Mouse (Mus musculus) layer of hippocampus, adult 11-12 months (tissue): ENCODE measurements around the gene H2-Ob.

ENCODE experiments used
- DNase-seq: peaks from one replicate; pipeline ENCODE4 v3.0.0; 2022; ENCODE audit warnings: low spot score

H2-Ob gene

DNA sequence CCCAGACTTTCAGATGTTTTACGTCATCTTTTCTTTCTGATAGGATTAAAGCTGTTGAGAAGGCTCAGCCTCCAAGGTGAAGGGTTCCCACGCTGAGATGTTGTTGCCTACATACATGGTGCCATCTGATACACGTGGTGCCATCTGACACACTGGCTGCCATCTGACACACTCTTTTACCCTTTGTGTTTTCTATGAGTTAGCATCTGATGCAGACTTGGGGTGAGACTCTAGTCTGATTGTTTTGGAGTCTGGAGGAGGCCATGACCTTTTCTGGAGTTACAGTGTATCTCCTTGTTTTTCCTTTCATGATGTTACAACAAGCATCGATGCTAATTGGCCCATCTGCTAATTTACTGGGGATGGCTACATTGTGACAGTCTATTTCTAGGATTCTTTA, 6.0 kb downstream of the H2-Ob start:
- DNase-seq = no peak

DNA sequence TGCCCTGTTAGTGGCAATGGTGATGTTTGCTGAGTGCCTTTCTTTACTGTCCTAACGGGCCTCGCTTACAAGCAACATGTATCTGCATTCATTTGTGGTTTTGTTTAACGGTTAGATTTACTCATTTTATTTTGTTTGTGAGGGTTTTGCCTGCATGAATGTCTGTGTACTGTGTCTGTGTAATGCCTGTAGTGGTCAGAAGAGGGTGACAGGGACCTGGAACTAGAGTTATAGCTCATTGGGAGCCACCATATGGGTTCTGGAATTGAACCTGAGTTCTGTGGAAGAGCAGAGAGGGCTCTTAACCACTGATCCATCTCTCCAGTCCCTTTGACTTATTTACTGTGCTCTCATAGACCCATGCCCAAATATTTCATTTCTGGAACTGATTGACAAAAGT, 8.3 kb downstream of the H2-Ob start:
- no peak for DNase-seq

DNA sequence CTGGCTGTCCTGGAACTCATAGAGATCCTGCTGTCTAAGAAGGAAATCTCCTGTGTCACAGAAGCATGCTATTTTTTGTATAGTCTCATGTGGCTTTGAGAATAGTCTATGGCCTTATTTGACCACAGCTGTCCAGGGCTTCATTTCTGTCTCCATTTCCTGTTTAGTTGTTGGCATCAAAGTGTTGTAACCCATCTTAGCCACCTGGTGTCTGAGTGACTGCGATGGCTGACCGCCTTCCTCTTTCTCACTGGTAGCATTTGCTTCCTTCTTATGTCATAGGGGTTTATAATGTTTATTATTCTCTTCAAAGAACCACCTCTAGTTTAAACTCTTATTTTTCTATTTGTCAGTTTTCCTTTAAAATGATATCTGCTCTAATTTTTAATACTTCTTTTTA, 10.1 kb downstream of the H2-Ob start:
- DNase-seq = no peak

DNA sequence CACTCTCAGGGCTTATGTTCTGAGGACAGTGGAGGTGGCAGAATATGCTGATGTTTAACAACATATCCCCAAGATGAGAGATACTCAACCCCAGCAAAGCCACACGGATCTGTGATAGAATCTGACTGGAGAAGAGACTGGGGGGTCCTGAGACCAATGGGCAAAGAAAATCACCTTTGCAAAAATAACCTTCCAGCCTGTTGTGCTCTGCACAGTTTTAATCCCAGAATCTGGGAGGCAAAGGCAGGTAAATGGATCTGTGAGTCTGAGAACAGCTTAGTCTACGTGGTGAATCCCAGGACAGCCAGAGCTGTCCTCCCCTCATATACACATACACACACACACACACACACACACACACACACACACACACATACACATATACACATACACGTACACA, 10.7 kb downstream of the H2-Ob start:
- no peak for DNase-seq

DNA sequence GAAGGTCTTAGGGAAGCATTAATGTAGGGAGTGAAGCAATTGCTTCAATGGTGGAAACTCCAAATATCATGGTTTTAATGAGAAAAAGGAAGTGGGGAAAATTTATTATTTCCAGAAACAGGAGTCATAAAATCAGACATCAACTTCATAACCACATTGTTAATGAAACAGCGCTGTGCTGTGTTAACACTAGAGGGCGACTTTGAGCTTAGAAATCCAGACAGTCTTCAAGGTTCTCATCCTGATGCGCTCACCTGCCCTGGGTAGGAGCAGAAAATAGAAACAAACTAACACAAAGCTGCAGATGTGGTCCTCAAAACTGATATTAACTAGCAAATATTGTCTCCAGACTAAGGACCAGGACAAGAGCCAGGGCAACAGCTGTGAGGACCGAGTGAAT, 11.2 kb downstream of the H2-Ob start:
- peak; percentile 54 for DNase-seq

DNA sequence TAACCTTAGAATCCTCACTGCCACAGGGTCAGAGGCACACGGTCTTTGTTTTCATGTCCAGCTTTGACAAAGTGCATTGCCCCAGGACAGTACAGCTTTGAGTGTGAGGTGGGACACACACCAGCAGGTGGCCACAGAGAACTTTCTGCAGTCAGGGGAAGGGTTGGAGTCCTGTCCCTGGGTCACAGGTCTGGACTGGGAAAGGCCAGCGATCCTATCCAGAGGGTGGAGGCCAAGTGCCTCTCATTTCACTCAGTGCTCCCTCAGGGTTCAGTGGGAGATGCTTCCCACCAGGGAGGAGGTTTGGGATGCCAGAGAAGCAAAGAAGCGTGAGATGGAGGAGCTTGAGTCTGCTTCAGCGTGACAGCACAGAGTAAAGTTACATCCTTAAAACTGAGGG, 13.0 kb downstream of the H2-Ob start:
- no peak for DNase-seq

DNA sequence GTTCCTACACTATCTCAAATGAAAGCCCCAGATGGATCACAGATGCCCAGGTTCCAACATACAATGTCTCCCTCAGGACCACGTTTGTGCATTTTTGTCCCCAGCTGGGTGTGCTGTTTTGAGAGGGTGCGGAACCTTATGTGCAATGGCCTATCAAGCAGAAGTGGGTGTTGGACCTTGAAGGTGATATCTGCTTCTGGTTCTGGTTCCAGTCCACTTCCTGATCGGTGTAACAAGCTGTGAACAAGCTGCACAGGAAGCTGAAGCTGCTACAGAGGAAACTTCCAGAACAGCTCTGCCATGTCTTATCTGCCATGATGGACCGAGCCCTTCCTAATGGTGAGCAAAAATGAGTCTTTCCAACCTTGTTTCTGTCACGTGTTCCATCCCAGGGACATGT, 17.8 kb downstream of the H2-Ob start:
- no peak for DNase-seq

DNA sequence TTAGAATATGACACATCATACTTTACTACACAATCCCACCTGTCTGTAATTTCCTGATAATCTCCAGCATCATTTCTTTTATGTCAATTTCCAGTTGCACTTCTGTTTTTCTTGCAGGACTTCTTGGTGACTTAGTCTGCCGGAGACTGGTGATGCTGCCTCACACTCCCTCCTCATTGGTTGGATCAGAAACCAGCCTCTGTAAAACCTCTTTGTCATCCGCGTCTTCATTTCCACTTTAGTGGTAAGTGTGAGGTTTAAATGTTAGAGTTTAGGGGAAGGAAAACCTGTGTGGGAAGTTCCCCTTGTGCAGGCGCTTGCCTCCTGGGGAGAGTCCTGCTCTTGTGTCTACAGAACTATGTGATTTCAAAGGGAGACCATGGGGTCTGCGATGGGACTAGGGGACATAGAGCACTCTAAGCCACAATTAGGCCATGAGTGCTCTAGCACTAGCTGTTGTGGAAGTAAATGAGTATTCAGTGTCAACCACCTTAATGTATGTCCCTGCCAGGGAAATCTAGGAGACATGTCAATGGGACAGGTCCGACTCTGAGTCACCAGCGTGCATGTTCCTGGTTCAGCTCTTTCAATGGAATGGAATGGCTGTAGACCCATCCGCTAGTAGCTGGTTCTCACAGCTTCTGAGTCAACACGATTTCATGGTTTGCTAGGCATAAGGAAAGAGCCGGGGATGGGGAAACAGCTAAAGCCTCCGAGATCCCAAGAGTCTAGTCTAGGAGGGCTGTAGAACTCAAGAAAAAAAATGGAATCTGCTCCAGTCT, 19.1 kb downstream of the H2-Ob start, which contains the start of gene H2-Ab1:
TSS of gene H2-Ab1 (plus strand) at position 96 of the 782 bp plus-strand sequence.
- peak; percentile 87 for DNase-seq

DNA sequence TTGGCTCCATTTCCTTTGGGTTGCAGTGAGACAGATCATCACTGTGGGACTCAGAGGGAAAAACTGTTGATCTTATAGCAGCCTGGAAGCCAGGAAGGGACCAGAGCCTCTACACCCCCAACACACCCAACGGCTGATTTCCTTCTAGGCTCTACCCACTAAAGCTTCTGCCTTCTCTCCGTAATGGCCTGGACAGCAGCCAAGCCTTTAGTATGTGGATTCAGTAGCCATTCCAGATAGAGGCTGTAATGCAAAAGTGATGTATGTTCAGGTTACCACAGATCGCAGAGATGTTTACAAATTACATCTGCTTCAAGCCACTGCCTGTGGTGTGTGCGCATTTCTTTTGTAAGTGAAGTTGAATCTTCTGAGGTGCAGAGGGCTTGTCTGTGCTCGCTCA, 21.8 kb downstream of the H2-Ob start:
- no peak for DNase-seq

DNA sequence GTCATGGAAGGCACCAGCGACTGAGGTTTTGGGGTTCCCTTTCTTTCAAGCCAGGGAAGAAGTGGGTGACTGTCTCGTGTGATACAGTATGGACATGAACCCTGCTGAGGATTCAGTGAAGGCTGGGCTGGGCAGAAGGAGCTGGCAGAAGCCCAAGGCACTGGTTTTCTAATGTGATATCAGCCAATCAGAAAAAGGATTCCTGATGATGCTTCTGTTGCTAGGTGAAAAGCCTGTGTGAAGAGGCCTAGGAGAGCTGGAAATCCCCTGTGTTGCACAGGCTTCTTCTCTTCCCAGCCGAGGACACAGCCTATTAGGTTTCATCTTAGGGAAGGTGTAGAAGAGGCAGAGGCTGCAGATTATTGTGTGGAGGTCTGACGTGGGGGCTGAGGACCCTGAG, 22.8 kb downstream of the H2-Ob start:
- peak; percentile 86 for DNase-seq

DNA sequence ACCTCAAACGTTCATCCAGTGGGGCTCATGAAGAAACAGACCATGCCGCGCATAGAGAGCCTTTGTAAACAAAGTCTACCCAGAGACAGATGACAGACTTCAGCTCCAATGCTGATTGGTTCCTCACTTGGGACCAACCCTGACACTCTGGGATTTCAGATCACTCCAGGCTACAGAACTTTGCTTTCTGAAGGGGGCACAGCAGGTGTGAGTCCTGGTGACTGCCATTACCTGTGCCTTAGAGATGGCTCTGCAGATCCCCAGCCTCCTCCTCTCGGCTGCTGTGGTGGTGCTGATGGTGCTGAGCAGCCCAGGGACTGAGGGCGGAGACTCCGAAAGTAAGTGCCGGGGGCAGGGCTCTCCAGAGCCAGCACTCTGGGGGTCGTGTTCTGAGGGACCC, 24.4 kb downstream of the H2-Ob start:
- peak; percentile 81 for DNase-seq

DNA sequence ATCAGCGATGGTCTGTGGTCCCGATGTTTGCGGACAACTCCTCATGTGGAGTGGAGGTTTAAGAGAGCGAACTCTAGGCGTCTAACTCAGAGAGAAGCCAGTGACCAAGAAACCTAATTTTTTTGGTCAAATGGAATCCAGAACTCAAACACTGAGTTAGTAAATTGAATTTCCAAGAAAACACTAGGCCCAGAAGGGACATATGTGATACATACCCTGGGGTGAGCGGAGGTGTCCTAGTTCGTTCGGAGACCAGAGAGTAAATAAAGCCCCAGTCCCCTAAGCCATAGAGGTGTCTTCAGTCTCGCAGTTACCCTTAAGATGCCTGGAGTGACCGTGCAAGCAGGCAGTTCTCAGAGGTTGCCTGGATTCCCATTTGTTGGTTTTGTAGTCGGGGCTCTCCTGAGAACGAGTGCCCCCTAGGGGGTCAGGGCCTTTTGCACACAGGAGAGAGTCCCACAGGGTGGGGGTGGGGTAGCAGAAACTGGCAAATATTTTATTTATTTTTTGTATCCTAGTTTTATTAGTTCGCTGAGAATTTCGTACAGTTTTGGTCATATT, 25.2 kb downstream of the H2-Ob start:
- DNase-seq = no peak

DNA sequence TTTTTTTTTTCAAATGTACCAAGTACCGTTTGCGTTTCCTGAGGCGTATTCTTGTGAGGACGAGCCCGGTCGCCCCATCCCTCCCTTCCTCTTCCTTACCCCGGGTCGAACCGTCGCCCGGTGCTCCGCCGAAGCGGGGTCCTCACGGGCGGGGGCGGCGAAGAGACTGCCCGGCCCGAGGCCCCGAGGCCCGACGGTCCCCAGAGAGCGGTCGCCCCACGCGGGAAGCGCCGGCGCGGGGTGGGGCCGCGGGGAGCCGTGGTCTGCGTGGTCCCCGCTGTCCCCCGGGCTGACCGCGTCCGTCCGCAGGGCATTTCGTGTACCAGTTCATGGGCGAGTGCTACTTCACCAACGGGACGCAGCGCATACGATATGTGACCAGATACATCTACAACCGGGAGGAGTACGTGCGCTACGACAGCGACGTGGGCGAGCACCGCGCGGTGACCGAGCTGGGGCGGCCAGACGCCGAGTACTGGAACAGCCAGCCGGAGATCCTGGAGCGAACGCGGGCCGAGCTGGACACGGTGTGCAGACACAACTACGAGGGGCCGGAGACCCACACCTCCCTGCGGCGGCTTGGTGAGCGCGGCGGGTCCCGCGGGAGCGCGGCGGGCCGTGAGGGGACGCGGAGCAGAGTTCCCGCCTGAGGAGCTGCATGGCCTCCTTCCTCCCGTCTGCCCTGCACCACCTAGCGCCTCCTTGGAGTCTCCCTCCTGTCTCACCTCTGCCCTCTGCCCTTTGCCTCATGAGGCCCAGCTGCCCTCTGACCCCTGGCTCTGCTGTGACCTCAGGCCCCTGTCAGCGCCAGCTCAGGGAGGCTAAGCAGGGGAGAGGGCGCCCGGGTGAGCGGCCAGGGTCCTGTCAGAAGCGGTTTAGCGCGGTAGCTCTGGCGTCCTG, 26.0 kb downstream of the H2-Ob start:
- DNase-seq = no peak

DNA sequence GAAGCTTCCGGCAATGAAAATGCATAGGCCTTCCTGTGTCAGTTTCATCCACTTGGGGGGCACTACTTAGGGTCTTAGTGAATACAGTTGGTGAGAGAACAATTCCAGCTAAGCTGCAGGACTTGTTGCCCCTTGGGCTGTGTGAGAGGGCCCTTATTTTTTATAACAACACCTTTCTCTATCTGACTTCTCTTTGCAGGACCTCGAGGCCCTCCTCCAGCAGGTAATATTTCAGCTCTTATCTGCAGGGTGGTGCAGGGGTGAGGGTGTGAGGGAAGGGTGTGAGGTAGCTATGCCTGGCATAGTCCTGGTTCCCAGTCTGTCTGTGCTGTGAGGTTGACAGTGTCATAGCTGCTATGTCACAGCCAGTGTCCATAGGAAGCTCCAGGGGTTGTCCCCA, 29.6 kb downstream of the H2-Ob start:
- no peak for DNase-seq

DNA sequence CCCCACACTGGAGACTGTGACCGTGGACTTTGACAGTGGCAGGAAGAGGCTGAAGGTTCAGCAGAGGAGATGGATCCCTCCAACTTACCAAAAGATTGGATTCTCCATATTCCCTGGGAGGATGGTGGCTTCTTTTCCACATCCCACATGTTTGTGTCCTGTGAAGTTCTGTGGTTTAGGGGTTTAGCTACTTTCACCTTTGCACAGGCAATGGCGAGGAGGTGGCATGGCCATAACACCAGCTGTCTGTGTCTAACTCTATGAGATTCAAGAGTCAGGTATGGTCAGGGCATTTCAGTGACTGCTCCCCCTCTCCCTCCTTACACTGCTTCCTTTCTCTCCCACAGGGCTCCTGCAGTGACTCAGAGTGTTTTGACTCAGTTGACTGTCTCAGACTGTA, 30.0 kb downstream of the H2-Ob start:
- no peak for DNase-seq

DNA sequence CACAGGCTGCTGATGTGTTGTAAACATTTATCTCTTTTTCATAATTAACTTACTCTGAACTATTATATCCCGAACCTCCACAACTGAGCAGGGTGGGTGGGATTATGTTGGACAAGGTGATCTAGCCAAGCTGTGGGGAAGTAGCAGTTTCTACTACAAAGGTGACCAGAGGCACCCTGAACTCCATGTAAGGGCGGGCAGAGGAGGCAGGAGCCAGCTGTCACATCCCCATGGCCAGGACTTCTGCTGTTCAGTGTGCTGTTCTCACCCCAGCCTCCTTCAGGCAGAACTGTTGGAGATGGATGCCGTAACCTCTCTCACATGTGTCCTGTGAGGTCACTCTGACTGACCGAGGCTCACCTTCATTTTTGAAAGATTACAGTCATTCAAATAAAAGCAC, 31.1 kb downstream of the H2-Ob start:
- DNase-seq = no peak

DNA sequence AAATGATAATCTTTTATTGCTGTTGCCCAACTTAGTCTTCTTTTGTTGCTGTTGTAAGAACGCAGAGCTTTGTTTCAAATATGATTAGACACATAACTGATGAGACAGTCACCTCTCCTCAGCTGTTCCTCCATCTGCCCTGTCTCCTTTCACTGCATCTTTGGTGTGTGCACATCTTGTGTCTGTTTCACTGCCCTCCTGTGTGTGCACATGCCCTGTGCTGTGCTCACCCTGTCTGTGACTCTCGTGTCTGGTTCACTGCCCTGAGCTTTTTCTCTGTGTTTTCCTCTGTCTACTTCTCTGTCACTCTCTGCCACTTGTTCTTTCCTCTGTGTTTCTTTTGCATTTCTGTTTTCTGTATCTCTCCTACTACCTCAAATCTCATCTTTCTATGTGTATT, 31.5 kb downstream of the H2-Ob start:
- no peak for DNase-seq

DNA sequence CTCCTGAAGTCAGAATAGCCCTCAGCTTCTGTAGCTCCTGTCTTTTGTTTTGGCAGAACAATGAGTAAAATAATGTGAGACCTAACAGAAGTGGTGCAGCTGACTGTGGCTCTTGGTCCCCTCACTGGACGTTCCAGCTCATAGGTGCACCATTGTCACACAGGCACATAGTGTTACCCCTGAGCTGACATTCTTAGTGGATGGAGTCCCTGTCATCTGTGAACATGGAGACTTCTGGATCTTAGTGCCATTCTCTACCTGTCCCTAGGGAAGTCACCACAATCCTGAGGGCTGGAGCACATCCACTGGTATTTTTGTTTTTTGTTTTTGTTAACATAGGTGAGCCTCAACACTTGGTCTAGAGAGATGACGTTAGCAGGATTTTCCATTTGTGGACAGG, 32.2 kb downstream of the H2-Ob start:
- DNase-seq = no peak

DNA sequence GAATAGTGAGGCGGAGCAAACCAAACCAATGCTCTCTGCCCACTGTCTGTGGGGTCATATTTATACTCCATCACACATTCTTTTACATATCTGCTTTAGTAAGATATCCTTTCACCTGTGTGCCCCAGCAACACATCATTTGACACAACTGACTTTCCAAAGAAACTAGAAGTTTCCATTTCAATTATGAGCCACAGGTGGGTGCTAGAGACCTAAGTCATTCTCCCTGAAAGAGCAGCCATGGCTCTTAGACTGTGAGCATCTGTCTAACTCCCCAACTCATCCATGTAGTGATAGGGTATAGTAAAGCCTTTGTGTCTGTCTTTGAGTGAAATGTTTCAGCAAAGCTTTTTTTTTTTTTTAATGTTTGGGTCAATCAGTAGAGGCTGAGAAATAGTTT, 33.4 kb downstream of the H2-Ob start:
- DNase-seq = no peak

DNA sequence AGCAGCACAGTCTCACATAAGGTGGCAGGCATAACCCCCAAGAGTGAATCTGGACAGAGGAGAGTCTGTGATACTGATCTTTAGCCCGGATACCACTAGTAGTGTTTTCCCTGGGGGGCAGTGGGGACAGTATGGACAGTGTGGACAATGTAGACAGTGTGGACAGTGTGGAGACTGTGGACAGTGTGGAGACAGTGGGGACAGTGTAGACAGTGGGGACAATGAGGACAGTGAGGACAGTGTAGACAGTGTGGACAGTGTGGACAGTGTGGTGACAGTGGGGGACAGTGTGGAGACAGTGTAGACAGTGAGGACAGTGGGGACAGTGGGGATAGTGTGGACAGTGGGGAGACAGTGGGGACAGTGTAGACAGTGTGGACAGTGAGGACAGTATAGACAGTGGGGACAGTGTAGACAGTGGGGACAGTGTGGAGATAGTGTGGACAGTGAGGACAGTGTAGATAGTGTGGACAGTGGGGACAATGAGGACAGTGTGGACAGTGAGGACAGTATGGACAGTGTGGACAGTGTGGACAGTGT, 41.9 kb downstream of the H2-Ob start:
- DNase-seq = no peak

DNA sequence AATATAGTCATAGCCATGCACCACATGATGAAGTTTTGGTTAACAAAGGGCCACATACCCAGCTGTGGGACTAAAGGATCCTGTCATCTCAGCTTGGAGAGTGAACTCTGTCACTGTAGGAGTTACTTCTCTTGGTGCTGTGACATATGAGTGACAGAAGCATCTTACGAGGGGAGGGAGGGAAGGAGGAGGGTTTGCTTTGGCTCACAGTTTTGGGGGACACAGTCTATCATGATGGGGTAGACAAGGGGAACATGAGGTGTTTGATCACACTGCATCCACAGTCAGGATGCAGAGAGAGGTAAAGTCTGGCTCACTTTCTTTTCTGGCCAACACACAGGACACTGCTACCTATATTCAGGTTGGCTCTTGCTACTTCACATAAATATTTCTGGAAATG, 43.1 kb downstream of the H2-Ob start:
- no peak for DNase-seq

DNA sequence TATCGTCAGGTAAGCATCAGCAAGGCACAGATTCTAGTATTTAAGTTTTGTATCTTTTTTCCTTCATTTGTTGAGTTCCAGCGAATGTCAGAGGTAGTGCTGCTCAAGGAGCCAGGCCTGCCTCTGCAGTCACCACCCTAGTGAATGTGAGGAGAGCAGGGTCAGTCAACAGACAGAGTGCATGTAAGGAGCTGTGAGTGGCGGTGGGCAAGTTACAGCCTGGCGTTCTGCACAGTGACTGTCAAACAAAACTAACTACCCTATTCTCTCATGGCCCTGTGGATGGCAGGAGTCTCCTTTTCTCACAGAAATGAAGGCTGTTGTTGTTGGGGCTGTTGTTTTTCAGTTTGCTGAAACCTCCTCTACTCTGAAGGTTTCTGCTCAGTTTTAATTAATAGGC, 46.7 kb downstream of the H2-Ob start:
- DNase-seq = no peak

DNA sequence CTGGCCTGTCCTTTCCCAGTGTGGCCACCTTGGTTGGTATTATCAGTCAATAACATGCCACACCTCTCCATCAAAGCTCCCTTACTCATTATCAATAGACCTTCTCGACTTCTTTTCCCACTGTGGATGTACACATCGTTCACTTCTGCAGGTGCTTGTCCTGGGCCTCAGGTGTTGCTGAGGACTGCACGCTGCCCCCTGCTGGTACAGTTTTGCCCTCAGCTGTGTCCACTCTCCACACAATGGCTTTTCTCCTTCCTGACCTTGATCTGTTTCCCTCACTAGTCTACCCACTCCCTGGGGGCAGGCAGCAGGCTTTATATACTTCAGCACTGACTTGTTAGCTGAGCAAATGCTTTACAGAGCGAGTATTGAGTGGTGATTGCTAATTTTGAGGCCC, 47.1 kb downstream of the H2-Ob start:
- DNase-seq = no peak
